Mouse (Mus musculus) fat pad, adult 2 months (tissue): Measurements from ENCODE around the gene Zbtb38.

ENCODE experiments used
- DNase-seq: peaks from one replicate; pipeline ENCODE4 v3.0.0-alpha.2; 2011; ENCODE audit warnings: low read depth, low spot score; ENCODE audit errors: extremely low read depth

The Zbtb38 gene

GRCm38 (mm10) chr9:96752603-96753114 lies at the start of gene Zbtb38:
Gene Zbtb38 (minus strand): TSS chr9:96752831.
- DNase-seq, result no peak

DNA sequence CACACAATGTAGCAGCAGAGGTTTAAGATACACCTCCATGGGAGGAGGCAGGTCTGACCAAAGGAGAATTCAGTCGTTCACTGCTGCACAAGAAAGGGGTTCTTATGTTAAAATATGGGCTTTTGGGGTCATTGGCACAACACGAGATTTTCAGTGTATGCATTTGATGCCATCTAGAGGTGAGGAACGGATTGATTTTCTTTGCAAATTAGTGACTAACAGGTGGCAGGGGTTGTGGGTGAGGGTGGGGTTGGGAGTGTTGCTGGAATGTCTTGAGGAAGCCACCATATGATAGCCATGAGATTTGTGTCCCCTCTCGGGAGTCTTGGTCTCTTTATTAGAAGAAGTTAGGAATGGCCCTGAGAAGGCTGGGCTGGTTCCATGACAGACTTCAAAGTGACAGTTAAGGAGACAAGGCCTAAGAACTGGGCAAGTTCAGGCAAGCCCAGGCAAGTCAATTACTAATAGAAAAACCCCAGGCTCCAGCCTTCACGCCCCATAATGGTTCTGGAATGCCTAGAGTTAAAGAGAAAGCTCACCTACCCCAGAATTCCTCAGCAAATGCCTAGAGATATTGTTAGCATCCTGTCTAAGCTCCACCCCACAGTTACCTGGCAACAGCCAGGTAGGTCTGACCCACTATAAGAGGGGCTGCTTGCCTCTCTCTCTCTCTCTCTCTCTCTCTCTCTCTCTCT lies 47.6 kb upstream of the Zbtb38 start:
- DNase-seq, result no peak

GRCm38 (mm10) chr9:96797311-96797710 lies 44.7 kb upstream of the Zbtb38 start:
- no peak for DNase-seq

DNA sequence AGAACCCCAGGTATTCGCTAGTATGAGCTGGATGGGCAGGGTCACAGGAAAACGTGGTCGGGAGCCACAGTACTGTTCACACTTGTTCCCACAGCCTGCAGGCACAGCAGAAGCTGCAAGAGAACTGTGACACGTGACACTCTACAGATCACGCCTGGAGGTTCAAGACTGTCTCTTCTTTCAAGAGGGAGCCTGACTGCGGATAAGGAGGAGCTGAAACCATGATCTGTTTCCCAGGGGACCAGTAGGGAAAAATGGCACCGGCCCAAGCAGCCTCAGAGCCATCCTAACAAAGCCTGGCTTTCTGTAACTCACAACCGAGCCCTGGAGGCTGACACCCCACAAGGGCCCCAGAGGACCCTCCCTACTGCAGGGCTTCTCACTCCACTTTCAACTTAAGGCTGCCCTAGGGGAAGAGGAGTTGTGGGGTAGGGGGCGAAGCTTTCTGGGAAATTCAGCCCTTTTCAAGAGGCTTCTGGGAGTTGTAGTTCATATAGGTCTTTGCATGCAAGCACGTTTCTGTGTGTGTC lies 42.8 kb upstream of the Zbtb38 start:
- DNase-seq, result no peak

DNA sequence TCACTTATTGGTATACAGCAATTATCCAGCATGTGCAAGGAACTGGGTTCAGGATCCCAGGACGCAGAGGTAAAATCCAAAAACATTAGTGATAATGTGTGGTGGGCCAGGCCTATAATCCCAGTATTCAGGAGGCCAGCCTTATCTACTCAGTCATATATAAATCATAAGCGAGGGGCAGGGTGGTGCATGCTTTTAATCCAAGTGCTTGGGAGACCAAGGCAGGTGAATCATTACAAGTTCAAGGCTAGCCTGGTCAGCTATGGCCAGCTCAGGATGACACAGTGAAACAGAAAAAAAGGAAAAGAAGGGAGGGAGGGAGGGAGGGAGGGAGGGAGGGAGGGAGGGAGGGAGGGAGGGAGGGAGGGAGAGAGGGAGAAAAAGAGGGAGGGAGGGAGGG lies 42.0 kb upstream of the Zbtb38 start:
- DNase-seq, result no peak

GRCm38 (mm10) chr9:96792543-96792942 lies 39.9 kb upstream of the Zbtb38 start:
- DNase-seq, result no peak

DNA sequence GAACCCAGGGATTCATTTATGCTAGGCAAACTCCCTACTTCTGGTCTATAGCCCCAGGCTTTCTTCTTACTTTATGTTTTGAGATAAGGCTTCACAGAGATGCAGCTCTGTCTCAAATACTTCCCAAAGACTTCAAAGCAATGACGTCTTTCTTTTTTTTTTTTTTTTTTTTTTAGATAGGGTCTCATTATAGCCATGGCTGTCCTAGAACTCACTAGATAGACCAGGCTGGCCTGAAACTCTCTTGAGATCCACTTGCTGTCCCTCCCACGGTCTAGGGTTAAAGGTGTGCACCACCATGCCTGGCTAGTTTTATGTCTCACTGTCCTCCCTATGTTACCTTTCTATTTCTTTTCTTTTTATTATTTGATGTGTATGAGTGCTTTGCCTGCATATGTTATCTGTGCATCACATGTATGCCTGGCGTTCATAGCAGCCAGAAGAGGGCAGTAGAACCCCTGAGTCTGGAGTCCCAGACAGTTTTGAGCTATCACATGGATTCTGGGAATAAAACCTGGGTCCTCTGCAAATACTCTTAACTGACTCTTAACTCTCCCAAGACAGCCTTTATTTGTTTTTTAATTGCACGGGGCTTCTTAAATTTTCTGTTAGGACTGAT lies 37.9 kb upstream of the Zbtb38 start:
- no peak for DNase-seq

- DNase-seq, result peak; percentile 82
Observed at GRCm38 (mm10) chr9:96789906-96790305, 37.3 kb upstream of the Zbtb38 start.

GRCm38 (mm10) chr9:96787797-96788196 lies 35.2 kb upstream of the Zbtb38 start:
- DNase-seq, result no peak

GRCm38 (mm10) chr9:96785871-96786342 lies 33.3 kb upstream of the Zbtb38 start:
- DNase-seq, result no peak

- no peak for DNase-seq
Observed at GRCm38 (mm10) chr9:96785187-96785586, 32.6 kb upstream of the Zbtb38 start.

GRCm38 (mm10) chr9:96783667-96784066 lies 31.0 kb upstream of the Zbtb38 start:
- DNase-seq, result no peak

DNA sequence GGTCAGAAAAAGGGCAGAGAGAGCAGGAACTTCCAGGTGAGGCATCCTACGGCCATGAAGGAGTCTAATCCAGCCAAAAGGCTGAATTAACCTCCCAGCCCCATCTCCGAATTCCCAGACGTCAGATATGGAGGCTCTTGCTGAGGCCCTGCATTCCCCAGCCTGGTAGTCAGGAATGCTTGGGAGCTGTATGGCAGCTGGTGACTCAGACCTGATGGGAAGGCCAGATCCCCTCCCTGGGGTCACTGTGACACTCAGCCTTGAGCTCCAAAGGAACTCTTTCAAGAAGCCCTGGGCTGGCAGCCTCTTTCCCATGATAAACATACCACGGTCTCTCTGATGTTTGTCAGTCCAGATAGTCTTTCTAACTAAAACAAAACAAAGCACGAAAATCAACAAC lies 30.6 kb upstream of the Zbtb38 start:
- no peak for DNase-seq

DNA sequence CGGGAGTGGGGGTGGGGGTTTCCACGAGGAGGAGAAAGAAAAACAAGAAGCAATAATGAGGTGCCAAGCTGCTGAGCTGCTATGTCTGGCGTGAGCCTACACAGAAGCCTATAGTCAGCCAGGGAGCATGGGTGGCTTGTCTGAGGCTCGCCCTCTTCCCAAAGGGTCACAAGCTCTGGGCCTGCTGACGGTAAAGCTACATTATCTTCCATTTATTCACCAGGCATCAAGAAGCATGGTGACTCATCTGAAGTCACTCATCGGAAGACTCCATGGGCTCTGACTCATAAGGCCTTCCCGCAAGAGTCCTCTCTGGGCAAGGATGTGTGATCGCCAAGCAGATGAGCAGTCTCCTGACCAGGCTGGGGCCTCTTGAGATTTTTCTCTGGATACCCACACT lies 29.4 kb upstream of the Zbtb38 start:
- no peak for DNase-seq

DNA sequence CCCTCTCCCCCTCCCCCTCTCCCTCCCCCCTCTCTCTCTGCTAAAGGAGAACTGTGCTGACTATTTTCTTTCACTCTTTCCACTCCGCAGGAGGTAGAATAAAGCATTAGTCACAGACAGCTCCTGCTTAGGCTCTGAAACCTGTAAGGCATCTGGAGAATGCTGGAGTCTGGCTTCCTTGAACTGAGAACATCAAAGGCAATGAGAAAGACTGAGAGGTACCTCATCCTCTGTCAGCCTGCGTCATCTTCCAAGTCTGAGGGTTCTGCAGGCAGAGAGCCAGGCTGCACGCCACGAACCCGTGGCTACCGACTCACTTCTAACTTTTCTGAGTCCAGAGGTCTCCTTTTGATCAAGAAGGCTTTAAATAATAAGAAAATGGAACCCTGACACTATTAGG lies 20.5 kb upstream of the Zbtb38 start:
- DNase-seq, result no peak

GRCm38 (mm10) chr9:96770443-96770842 lies 17.8 kb upstream of the Zbtb38 start:
- DNase-seq, result no peak

DNA sequence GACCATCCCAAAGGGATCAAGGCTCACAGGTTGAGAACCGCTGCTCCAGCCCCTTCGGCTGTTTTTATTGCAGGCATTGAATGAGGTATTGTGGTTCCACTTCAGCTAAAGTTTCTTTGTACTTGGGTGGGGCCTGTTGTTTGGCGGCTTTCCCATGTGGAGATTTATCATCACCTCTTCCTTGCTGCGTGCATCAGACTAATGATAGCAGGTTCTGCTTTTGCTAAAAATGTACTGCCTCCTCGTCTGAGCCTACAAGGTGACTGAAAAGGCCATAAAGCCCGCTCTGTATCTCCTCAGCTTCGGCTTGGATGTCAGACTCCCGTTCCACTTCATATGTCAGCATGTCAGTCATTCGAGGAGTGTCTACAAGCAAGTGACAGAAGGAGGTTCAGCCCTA lies 17.0 kb upstream of the Zbtb38 start:
- no peak for DNase-seq

- no peak for DNase-seq
Observed at GRCm38 (mm10) chr9:96767874-96768273, 15.2 kb upstream of the Zbtb38 start.

- DNase-seq, result no peak
Observed at GRCm38 (mm10) chr9:96766078-96766477, 13.4 kb upstream of the Zbtb38 start.

GRCm38 (mm10) chr9:96765410-96765809 lies 12.8 kb upstream of the Zbtb38 start:
- no peak for DNase-seq

DNA sequence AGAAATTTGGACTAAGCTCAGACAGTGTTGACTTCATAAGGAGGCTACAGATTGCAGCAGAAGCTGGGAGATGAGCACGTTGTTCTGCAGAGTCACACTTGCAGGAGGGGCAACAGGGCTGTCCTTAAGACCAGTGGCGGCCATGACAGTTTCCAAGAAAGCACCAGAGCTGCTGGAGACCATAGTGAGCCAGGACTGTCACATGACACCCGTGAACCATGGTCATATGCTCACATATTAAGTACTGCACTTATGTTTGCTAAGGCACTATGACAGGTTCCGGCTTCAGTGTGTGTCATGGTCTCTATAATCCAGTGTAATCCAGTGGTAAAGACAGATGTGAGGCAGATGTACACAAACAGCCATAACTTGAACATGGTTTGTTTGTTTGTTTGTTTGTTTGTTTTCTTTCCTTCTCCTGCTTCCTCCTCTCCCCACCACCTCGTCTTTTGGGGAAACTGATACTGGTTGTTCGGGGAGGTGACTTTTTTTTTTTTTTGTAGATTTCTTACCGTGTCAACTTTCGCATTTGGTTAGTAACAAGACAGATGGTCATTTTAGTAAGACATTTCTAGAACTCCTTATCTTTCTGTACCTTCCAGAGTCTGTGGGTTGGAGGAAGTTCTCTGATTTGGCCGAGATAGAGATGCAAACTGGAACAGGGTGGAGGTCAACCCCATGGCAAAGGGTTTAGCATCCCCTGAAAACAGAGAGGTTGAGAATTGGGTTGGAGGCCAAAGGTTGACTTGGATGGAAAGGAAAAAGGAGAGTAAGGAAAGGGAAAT lies 11.4 kb upstream of the Zbtb38 start:
- DNase-seq, result no peak
